Mouse (Mus musculus): ENCODE data around the gene Abcf2. TPM values are rescaled to one million over a fixed set of nuclear protein-coding genes. Genes with fewer than 3 reads are reported as not detected.

The Abcf2 gene
- polyA plus RNA-seq, 1 experiment from 2014 or later: 57.4 TPM

DNA sequence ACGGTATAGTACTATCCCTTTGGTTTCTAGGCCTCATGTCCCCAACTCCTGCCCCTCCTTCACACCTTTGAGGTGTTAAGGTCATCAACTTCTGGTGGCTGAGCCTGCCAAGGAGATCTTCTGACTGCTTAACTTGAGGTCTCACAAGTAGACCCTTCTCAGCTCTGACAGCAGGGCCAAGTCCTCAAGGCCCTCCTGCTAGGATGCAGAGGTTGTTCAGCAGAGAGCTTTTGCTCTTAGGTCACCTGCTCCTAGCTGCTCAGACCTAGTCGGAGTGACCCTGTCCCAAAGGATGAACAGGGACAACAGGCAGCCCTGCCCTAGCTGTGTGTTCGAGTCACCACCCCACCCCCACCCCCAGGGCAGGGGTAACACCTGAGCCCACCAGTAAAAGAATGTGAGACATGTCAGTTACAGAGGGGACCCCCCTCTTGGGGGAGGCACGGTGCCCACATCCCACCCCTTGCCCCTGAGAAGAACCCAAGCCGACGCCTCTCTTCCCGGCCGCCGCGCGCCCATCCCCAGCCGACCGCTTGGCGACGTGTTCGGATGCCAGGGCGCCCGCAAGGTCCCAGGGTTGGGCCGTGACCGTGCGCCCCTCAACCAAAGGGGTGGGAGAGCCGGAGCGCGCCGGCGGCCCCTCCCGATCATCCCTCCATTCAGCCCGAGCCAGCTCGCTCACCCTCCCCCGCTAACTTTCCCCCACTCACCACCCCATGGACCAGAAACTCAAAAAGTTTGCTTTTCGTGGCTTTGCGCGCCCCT, 24.0 kb upstream of the Abcf2 start:
- Histone ChIP-seq H3K27me3 (ENCODE audit: control insufficient read depth, insufficient read depth, low read length) (no peaks in the 10 kb centered on the region), H3K27ac (replicated peaks in 1 of 2; ENCODE audit: control insufficient read depth in 1 of 2, insufficient read depth in 1 of 2, low read depth in 2 of 2, low read length in 2 of 2) (peak overlapping the region; percentile 99 to 100), H3K4me3 (ENCODE audit: control insufficient read depth in 1 of 2, insufficient read depth in 1 of 2, low read depth in 1 of 2, low read length in 2 of 2) (peak overlapping the region; percentile 71 to 84), H3K9ac (ENCODE audit: low read length) (peak overlapping the region; percentile 95), H3K4me1 (ENCODE audit: control insufficient read depth in 2 of 2, insufficient read depth in 2 of 2, low read length in 2 of 2) (peaks cover 48 to 61% of the 10 kb centered on the region in 2 experiments), H3K4me2 (ENCODE audit: low read length) (peak overlapping the region; percentile 91), H3K9me3 (ENCODE audit: control insufficient read depth, low read length) (no peaks in the 10 kb centered on the region), H3K36me3 (ENCODE audit: control insufficient read depth, insufficient read depth, low read length) (peaks cover 5% of the 10 kb centered on the region)
- ATAC-seq (ENCODE audit: insufficient number of reproducible peaks, insufficient read depth, low FRiP score, low read depth): no peak
- under 1% methylated on average over 33 of the region's 33 CpGs for WGBS

DNA sequence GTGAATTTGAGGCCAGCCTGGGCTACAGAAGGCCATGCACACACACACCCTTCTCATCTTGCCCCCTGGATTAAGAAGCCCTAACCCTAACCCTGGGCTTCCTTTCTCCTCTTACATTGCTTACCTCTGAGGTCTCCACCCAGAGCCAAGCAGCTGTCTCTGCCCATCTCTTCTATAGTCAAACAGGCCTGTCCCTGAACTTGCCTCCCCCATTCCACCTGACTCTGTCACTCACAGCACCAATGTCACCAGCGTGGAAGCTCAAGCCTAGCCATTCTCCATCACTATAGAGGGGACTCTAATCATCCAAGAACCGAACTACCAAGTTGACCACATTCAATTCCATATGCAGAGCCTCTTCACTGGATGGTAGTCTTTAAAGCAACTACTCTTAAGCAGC, 23.0 kb upstream of the Abcf2 start:
- 61% methylated on average over 2 of the region's 2 CpGs for WGBS
- Histone ChIP-seq H3K4me3 (ENCODE audit: control insufficient read depth in 1 of 2, insufficient read depth in 1 of 2, low read depth in 1 of 2, low read length in 2 of 2) (peak overlapping the region in 1 of 2 experiments; percentile 84; a peak in 2 of 4 replicates), H3K36me3 (ENCODE audit: control insufficient read depth, insufficient read depth, low read length) (peaks cover 16% of the 10 kb centered on the region), H3K4me2 (ENCODE audit: low read length) (peak overlapping the region; percentile 91), H3K9me3 (ENCODE audit: control insufficient read depth, low read length) (no peaks in the 10 kb centered on the region), H3K27me3 (ENCODE audit: control insufficient read depth, insufficient read depth, low read length) (no peaks in the 10 kb centered on the region), H3K4me1 (ENCODE audit: control insufficient read depth in 2 of 2, insufficient read depth in 2 of 2, low read length in 2 of 2) (peaks cover 39 to 51% of the 10 kb centered on the region in 2 experiments), H3K9ac (ENCODE audit: low read length) (peak overlapping the region; percentile 95), H3K27ac (replicated peaks in 1 of 2; ENCODE audit: control insufficient read depth in 1 of 2, insufficient read depth in 1 of 2, low read depth in 2 of 2, low read length in 2 of 2) (peak overlapping the region in 1 of 2 experiments; percentile 100; a peak in 2 of 4 replicates)
- no peak for ATAC-seq (ENCODE audit: insufficient number of reproducible peaks, insufficient read depth, low FRiP score, low read depth)

DNA sequence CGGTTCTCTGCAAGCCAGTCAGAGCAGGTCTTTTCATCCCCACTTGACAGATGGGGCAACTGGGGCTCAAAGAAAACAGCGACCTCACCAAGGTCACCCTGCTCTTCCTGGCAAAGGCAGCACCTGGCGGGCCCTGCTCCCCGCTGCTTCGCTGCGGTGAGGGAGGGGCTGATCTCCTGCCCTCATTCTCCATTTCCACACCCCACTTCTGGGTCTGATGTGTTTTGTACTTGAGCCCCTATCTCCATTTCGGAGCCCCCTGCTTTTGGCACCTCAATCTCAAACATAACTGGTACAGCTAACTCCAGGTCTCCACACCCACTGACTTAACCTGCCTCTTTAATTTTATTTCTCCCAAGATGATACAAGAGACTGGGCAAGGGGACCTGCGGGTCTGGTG, 21.9 kb upstream of the Abcf2 start:
- Histone ChIP-seq H3K9me3 (ENCODE audit: control insufficient read depth, low read length) (no peaks in the 10 kb centered on the region), H3K4me3 (ENCODE audit: control insufficient read depth in 1 of 2, insufficient read depth in 1 of 2, low read depth in 1 of 2, low read length in 2 of 2) (peak overlapping the region; percentile 47 to 52), H3K4me1 (ENCODE audit: control insufficient read depth in 2 of 2, insufficient read depth in 2 of 2, low read length in 2 of 2) (peaks cover 36 to 45% of the 10 kb centered on the region in 2 experiments), H3K27me3 (ENCODE audit: control insufficient read depth, insufficient read depth, low read length) (no peaks in the 10 kb centered on the region), H3K4me2 (ENCODE audit: low read length) (peak overlapping the region; percentile 94), H3K9ac (ENCODE audit: low read length) (peak overlapping the region; percentile 76), H3K27ac (replicated peaks in 1 of 2; ENCODE audit: control insufficient read depth in 1 of 2, insufficient read depth in 1 of 2, low read depth in 2 of 2, low read length in 2 of 2) (peak overlapping the region in 1 of 2 experiments; percentile 28; a peak in 2 of 4 replicates), H3K36me3 (ENCODE audit: control insufficient read depth, insufficient read depth, low read length) (peaks cover 27% of the 10 kb centered on the region)
- 12% methylated on average over 8 of the region's 8 CpGs for WGBS
- ATAC-seq (ENCODE audit: insufficient number of reproducible peaks, insufficient read depth, low FRiP score, low read depth): no peak

DNA sequence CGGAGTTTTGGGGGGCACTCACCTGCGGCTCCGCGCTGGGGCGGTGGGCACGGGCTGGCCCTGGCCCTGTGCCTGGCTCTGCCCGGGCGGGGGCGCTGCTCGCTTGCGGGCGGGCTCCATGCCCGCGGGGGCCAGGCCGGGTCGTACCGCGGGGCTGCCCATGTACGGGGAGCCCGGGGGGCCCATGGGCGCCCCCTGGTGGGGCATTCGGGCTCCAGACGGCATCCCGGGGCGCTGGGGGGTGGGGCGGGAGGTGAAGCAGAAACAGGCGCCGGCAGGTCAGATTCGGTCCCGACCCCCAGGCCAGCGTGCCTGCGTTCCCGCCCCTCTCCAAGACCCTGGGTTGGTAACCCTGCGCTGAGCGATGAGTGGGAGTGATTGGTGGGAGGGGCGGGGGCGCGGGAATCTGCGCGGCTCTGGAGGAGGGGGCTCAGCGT, 21.3 kb upstream of the Abcf2 start:
- Histone ChIP-seq H3K9me3 (ENCODE audit: control insufficient read depth, low read length) (no peaks in the 10 kb centered on the region), H3K4me2 (ENCODE audit: low read length) (peak overlapping the region; percentile 94), H3K9ac (ENCODE audit: low read length) (peak overlapping the region; percentile 76), H3K27me3 (ENCODE audit: control insufficient read depth, insufficient read depth, low read length) (no peaks in the 10 kb centered on the region), H3K4me3 (ENCODE audit: control insufficient read depth in 1 of 2, insufficient read depth in 1 of 2, low read depth in 1 of 2, low read length in 2 of 2) (peak overlapping the region; percentile 47 to 52), H3K27ac (replicated peaks in 1 of 2; ENCODE audit: control insufficient read depth in 1 of 2, insufficient read depth in 1 of 2, low read depth in 2 of 2, low read length in 2 of 2) (peak overlapping the region in 1 of 2 experiments; percentile 47; a peak in 2 of 4 replicates), H3K4me1 (ENCODE audit: control insufficient read depth in 2 of 2, insufficient read depth in 2 of 2, low read length in 2 of 2) (peaks cover 30 to 40% of the 10 kb centered on the region in 2 experiments), H3K36me3 (ENCODE audit: control insufficient read depth, insufficient read depth, low read length) (peaks cover 32% of the 10 kb centered on the region)
- ATAC-seq (ENCODE audit: insufficient number of reproducible peaks, insufficient read depth, low FRiP score, low read depth): no peak
- WGBS: 2% methylated on average over 33 of the region's 41 CpGs

DNA sequence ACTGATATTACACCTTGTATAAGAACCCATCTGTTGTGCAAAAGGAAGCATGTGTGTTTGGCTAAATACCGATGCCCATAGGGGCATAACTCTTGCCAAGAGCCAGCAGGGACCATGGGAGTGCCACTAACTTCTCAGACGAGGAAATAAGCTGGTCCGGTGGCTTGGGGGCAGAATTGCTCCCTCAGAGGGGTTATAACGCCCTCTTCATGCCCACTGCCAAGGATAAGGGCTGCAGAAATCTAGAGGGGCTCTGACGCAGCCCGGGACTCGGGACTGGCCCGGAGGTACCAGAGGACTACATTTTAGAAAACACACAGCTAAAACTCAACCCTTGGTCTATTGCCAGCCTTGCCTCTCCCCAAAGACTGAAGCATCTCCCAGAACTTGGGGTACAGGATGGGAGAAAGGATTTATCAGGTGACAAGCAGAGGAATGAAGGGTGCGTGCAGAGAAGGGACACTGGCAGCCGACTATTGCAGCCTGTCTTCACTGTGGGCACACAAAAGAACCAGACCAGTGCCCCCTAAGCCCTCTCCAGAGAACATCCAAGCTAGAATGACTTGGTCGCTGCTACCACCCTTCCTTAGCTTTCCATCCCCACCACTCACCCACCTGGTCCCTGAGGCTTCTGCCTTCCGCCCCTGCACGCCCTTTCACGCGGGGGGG, 20.8 kb upstream of the Abcf2 start:
- H3K4me2 ChIP-seq (ENCODE audit: low read length): peak overlapping the region; percentile 94
- no peak for ATAC-seq (ENCODE audit: insufficient number of reproducible peaks, insufficient read depth, low FRiP score, low read depth)
- peak overlapping the region; percentile 47 to 52 for H3K4me3 ChIP-seq (ENCODE audit: control insufficient read depth in 1 of 2, insufficient read depth in 1 of 2, low read depth in 1 of 2, low read length in 2 of 2)
- peak overlapping the region in 1 of 2 experiments; percentile 47; a peak in 1 of 4 replicates for H3K27ac ChIP-seq (replicated peaks in 1 of 2; ENCODE audit: control insufficient read depth in 1 of 2, insufficient read depth in 1 of 2, low read depth in 2 of 2, low read length in 2 of 2)
- peaks cover 38% of the 10 kb centered on the region for H3K36me3 ChIP-seq (ENCODE audit: control insufficient read depth, insufficient read depth, low read length)
- H3K27me3 ChIP-seq (ENCODE audit: control insufficient read depth, insufficient read depth, low read length): no peaks in the 10 kb centered on the region
- WGBS: 31% methylated on average over 15 of the region's 15 CpGs
- H3K9ac ChIP-seq (ENCODE audit: low read length): peak overlapping the region; percentile 76
- H3K9me3 ChIP-seq (ENCODE audit: control insufficient read depth, low read length): no peaks in the 10 kb centered on the region
- H3K4me1 ChIP-seq (ENCODE audit: control insufficient read depth in 2 of 2, insufficient read depth in 2 of 2, low read length in 2 of 2): peaks cover 25 to 34% of the 10 kb centered on the region in 2 experiments; a peak in 3 of 4 replicates

DNA sequence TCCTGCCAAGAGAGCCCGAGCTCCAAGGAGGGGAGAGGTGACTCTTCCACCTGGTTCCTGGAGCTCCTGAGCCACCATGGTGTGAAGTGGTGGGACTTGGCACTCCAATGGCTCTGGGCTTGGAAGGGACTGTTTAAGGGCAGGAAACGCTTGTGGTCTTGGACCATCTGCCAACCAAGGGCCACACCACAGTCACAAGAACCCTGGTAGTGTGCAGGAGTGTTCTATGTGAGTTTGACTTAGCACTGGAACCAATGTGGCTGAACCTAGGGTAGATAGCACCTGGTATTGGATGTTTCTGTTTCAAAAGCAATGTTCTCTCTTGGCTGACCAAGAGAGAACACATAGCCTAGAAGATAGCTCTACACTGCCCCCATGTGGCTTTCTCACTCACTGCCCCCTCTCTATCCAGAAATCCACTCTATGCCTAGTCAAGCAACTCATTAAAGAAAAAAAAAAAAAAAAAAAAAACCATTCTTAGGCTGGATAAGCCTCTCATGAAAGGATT, 20.0 kb upstream of the Abcf2 start:
- 77% methylated on average over 2 of the region's 2 CpGs for WGBS
- no peak for ATAC-seq (ENCODE audit: insufficient number of reproducible peaks, insufficient read depth, low FRiP score, low read depth)
- Histone ChIP-seq H3K4me2 (ENCODE audit: low read length) (no peak overlapping the region), H3K4me3 (ENCODE audit: control insufficient read depth in 1 of 2, insufficient read depth in 1 of 2, low read depth in 1 of 2, low read length in 2 of 2) (no peak overlapping the region), H3K4me1 (ENCODE audit: control insufficient read depth in 2 of 2, insufficient read depth in 2 of 2, low read length in 2 of 2) (peaks cover 20 to 28% of the 10 kb centered on the region in 2 experiments; a peak in 3 of 4 replicates), H3K36me3 (ENCODE audit: control insufficient read depth, insufficient read depth, low read length) (peaks cover 45% of the 10 kb centered on the region), H3K9me3 (ENCODE audit: control insufficient read depth, low read length) (no peaks in the 10 kb centered on the region), H3K9ac (ENCODE audit: low read length) (no peak overlapping the region), H3K27me3 (ENCODE audit: control insufficient read depth, insufficient read depth, low read length) (no peaks in the 10 kb centered on the region), H3K27ac (replicated peaks in 1 of 2; ENCODE audit: control insufficient read depth in 1 of 2, insufficient read depth in 1 of 2, low read depth in 2 of 2, low read length in 2 of 2) (no peak overlapping the region)

DNA sequence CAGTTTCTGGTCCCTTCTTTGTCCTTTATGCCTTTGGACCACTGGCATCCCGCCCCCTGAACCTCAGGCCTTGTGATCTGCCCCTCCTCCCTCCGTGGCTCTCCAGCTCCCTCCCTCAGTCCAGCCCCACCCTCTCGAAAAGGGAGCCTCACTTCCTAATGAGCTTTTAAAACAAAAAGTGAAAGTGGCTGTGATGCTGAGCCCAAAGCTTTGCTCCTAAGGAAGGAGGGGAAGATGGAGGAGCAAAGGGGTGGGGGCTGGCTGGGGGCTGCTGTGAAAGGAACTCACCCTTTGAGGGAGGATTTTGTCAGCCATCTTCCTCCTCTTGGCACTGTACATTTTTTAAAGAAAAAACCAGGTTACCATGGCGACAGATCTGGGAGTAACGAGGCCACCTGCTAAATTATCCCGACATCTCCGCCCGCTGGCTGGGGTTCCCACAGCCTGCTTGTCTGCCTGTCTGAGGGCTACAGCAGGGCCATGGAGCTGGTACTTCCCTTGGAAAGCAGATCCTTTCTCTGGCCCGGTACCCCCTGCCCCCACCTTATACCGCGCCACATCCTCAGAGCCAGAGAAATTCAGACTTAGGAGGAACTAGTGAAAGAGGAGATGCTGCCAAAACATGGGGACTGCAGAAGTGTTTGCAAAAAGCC, 19.4 kb upstream of the Abcf2 start:
- no peak overlapping the region for H3K4me3 ChIP-seq (ENCODE audit: control insufficient read depth in 1 of 2, insufficient read depth in 1 of 2, low read depth in 1 of 2, low read length in 2 of 2)
- no peak overlapping the region for H3K4me2 ChIP-seq (ENCODE audit: low read length)
- H3K27ac ChIP-seq (replicated peaks in 1 of 2; ENCODE audit: control insufficient read depth in 1 of 2, insufficient read depth in 1 of 2, low read depth in 2 of 2, low read length in 2 of 2): no peak overlapping the region
- peaks cover 20 to 31% of the 10 kb centered on the region in 2 experiments; a peak in 3 of 4 replicates for H3K4me1 ChIP-seq (ENCODE audit: control insufficient read depth in 2 of 2, insufficient read depth in 2 of 2, low read length in 2 of 2)
- peaks cover 52% of the 10 kb centered on the region for H3K36me3 ChIP-seq (ENCODE audit: control insufficient read depth, insufficient read depth, low read length)
- no peaks in the 10 kb centered on the region for H3K9me3 ChIP-seq (ENCODE audit: control insufficient read depth, low read length)
- WGBS: 53% methylated on average over 11 of the region's 11 CpGs
- no peaks in the 10 kb centered on the region for H3K27me3 ChIP-seq (ENCODE audit: control insufficient read depth, insufficient read depth, low read length)
- no peak overlapping the region for H3K9ac ChIP-seq (ENCODE audit: low read length)
- ATAC-seq (ENCODE audit: insufficient number of reproducible peaks, insufficient read depth, low FRiP score, low read depth): no peak
